Mouse (Mus musculus) adrenal gland (tissue): Measurements from ENCODE around the gene Oxnad1.
"Not testable (repeated sequence)": the region's sequence is repeated elsewhere in the genome, so short reads cannot be mapped to it uniquely, and the experiment has no call there.

ENCODE experiments used
- intact Hi-C: fragments of 180-260 bp; cut with DNase I; formaldehyde crosslinking; loops from one replicate; pipeline ENCODE4 v1.15.1; 2025

The Oxnad1 gene

DNA sequence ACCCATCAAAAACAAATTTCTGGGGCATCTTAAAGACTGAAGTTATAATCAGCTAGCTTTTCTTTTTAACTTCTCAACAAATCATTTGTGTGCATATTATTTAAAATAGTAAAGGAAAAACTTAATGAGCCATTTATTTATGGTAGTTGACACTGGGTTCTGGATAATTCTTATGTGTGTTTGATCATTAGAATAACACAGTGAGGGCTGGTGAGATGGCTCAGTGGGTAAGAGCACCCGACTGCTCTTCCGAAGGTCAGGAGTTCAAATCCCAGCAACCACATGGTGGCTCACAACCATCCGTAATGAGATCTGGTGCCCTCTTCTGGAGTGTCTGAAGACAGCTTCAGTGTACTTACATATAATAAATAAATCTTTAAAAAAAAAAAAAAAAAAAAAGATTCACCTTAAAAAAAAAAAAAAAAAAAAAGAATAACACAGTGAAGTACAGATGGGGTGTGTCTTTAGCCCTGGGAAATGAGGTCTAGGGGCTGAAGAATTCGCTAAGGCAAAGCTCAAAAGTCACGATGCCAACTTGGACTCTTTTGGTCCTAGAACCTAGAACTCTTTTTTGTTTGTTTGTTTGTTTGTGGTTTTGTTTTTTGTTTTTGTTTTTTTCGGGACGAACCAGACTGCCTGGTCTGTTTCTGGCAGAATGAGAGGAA is 2.5 kb downstream of the Oxnad1 start:
- intact Hi-C loops, result not testable (repeated sequence)

DNA sequence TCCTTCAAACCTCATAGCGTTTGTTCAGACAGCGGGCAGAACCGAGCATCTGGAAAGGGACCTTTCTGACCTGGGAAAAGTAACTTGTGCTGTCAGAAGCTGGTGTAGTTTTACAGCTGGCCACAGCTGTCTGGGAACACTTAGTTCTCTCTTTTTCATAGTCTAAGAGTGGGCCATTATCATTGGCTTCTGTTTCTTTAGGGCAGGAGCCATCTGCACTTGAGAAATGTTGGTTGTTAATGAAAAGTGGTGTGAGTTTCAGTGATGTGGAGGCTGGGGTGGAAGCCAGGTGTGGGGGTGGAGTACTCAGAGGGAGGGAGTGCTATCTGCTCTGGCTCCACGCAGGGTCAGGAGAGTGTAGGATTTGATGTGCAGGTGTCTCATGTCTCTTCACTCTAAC is 6.0 kb downstream of the Oxnad1 start:
- intact Hi-C loops, result no loop called here

DNA sequence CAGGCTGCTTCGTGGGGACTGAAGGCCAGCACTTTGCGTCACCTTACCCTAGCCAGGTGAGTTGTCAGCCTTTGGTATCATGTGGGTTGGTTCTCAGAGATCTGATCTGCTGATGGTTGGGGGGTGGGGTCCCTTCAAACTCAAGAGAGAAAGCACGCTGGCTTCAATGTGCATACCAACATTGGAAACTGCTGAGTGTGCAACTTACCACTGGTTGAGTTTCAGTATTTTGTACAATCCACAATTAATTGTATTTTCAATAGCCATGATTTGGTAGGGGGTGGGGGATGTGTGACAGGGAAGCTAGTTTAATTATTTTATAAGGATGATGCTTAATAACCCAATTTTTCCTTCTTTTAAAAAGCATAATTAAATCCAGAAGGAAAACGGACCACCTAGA is 6.5 kb downstream of the Oxnad1 start:
- intact Hi-C loops, result no loop called here

DNA sequence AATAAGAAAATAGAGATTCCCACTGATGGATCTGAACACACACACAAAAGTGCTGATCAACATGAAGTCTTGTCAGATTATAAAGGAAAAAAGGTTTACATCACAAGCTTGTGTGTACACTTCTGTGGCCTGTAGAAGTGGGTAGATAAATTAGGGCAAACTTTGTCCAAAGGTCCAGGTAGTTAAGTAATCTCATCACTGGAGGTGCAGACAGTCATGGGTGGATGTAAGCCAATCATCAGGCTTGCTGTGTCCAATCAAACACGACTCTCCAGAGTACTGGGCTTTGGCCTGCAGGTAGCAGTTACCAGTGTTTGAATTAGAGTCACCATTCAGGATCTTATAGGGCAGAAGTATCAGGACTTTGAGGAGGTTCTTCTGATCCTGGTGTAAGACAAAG is 7.8 kb downstream of the Oxnad1 start:
- intact Hi-C loops, result no loop called here

DNA sequence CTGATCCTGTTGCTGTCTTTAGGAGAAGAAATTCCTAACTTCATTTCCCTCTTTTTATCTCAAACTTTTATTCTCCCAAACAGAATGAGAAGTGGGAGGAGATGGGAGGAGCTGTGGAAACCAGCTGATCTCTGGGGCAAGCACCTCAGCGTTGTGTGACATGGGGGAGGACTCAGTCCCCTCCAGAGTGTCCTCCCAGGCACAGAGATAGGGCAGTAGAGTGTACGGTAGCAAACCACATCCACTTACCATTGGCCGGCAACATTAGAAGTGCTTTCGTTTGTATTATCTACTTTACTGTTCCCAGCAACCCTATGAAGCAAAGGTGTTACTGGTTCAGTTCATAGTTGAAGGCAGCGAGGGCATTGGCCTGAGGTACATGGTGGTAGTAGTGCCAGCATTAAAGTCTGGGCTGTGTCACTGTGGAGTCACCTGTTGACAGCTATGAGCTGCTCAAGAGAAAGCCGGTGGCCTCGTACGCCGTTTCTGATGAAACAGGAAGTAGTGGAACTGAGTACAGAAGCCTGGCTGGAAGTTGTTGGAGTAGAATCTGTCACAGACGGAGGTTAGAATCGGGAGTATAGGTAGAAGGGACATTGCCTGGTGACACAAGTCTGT is 8.4 kb downstream of the Oxnad1 start:
- intact Hi-C loops, result no loop called here

DNA sequence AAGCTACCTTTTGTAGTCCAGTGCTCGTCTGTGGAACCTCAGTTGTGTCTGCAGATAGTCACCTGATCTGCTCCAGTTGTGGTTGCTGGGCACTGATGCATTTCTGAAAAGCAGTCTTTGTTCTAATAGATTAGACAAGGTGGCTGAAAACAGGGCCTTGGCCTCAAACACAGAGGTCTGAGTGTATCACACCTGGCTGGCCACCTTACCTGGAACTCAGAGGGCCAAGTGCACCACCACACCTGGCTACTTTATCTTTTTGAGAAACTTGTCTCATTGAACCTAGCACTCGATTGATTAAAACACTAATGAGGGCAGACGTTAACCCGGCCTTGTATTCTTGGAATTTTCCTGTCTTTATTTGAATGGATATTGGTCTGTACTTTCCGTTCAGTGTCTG is 10.5 kb downstream of the Oxnad1 start:
- intact Hi-C loops, result no loop called here

DNA sequence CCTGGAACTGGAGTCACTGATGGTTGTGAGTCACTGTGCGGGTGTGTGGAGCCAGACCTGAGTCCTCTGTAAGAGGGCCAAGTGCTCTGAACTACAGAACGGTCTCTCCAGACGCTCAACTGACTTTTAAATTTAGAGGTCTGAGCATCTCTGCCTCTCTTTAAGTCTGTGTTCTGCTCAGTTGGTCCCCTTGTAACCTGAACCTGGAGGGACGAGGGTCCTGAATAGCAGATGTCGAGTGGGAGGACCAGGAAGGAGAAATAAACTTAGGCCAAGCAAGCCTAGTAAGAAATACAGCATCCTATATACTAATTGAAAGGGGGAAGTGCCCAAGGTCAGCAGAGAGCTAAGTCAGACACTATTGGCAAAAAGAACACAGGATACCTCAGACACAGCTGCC is 11.6 kb downstream of the Oxnad1 start:
- intact Hi-C loops, result no loop called here

DNA sequence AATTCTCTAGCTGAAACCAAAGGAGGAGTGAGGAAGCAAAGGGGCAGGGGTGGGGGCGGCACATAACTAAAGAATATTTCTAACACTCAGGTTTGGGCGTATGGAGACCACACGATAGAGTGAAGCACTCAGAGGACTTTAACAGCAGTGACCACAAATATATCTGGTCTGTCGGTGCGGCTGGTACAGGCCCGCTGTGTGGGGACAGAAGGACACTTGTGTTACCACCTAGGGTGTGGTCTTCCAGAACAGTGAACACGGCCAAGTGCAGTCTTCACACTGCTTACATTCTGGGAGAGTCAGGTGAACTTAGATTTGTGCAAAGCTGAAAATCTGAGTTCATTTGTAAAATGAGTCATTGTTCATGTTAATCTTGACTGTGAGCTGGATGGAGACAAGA is 12.5 kb downstream of the Oxnad1 start:
- intact Hi-C loops, result no loop called here

DNA sequence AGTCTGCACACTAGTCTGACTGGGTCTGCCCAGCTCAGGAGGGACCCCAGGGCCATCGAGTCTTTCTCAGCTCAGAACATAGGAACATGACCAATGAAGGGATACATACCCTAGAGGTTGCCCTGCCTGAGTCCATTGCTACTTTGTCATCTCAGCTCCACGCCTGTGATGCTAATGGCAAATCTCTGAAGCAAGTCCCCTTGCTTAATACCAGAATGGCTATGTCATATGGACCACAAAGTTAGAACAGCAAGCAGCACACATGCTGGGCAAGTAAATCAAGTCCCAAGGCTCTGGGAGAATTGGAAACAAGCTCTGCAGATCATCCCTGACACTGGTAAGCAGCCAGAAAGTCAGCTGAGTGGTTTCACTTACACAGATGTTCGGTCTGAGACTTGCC is 13.8 kb downstream of the Oxnad1 start:
- intact Hi-C loops, result no loop called here

DNA sequence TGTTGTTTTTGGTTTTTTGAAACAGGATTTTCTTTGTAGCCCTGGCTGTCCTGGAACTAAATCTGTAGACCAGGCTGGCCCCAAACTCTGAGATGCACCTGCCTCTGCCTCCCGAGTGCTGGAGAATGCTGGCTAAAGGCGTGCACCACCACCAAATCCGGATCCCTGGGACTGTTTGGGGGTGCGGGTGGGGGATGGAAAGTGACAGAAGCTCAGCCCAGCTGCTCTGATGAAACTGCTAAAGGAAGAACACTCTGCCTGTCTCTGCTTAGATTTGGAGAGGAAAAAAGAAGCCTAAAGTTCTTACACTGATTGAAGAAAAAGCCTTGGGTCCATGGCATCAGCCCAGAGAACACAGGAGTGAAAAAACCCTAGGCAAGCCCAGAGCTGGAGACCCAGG is 18.4 kb downstream of the Oxnad1 start:
- intact Hi-C loops, result no loop called here

DNA sequence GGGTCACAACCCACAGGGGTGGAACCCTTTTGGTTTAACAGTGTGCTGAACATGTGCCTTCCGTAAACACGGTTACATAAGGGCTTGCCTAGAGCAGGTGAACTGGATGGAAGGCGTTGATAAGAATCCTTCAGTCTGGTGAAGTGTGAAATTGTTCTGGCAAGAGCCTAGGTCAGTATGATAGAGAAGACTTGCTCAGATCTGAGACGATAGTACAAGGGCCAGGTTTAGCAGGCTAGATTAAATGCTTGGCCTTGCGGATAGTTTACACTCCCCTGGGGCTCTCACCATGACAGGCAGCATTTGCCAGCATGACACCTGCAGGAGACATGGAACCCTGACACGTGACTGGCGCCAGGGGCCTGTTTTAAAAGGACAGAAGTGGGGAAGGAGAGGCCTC is 20.5 kb downstream of the Oxnad1 start:
- intact Hi-C loops, result no loop called here

DNA sequence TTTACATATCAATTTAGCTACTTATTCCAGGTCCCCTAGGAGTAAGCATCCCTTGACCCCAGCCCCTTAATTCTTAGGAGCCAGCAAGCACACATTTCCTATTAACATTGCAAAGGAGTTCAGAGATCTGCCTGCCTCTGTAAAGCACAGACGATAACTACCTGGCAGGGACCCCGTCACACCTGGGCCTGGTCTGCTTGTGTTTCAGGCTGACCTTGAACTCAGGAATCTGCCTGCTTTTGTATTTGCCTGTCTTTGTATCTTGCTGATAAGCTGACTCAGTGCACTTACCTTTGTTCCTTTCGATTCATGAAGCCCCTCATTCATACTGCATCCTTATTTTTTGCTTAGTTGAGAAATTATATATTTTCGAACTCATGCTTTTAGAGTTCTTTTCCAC is 21.7 kb downstream of the Oxnad1 start:
- intact Hi-C loops, result no loop called here

DNA sequence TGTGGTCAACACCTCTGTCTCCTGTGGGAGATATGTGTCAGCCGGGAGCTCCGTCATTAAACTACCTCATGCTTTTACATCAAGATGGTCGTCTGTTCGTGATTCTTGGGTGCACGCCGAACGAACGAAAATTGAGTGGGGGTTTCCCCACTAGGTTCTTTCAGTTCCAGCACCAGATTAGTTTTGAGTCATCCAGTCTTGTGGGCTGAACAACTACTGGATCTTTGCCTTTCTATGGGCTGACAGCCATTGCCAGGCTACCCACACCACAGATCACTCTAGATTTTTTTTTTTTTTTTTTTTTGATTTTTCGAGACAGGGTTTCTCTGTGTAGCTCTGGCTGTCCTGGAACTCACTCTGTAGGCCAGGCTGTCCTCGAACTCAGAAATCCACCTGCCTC is 26.9 kb downstream of the Oxnad1 start:
- intact Hi-C loops, result not testable (repeated sequence)

DNA sequence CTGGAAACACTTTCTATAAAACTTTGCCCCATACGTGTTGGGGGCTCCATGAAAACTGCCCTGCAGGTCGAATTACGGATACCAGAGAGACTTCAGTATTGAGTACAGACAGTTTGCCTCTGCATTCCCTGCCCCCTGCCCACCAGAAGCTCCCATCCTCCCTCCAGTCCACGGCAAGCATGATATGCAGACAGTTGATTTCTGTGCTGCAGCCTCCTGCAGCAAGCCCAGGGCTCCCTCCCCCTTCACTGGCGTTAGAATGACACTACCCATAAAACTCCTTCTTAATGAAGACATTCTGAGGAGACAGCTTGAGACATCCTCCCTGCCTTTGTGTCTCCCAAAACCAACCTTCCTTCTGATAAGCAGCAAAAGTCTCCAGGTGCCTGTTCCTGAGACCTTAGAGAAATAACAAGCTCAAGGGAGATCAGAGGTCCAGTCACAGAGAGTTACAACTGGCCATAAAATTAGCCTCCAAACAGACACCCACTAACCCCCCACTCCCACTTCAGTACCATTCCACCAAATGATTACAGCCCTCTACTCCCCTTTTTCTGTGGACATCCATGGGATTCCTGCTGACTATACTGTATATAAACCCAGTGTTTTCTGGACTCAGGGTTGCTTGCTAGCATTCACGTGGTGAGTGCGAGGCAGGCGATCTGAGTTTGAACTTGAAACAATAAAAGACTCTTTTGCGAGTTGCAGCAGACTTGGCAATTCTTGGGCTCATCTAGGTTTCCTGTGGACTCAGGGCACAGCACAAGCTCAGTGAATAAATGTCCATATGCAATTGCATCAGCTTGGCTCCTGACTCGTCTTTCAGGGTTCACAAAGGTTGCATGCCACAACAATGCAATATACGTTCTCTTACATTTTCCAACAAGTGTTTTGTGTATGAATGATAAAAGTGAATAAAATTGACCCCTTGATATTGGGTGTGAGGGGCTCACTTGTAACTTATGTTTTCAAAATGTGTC is 36.1 kb downstream of the Oxnad1 start:
- intact Hi-C loops, result no loop called here

DNA sequence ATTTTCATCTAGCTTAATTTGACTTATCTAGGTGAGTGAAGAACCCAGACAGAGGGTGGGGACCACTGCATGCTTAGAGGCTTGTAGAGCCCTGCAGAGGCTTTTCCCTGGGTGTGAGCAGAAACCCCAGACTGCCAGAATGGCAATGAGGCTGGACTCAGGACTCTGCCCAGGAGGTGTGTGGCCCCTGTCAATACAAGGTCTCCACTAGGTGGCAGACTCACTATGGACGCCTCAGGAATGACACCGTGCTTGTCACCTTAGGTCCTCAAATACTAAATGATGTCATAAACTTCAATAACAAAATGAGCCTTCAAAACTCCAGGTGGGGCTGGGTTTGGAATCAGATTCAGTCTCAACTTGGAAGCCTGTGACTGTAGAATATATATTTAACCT is 36.7 kb downstream of the Oxnad1 start:
- intact Hi-C loops, result no loop called here

DNA sequence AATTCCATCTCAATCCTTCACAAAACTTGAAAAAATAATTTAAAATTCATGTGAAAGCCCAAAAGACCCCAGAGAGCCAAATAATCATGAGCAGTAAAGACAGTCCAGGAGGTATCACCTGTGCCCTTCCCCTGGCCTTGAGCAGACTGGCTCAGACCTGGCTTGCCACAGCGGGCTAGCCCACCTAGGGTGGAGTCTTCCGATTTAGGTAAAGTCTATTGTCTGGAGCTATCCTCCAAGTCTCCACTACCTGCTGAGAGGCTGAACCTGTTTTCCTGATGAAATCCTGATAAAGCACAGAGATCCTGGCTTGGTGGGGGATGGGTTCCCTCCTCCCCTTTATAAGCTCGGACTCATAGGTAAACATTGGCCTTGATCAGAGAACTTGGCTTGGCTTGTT is 39.1 kb downstream of the Oxnad1 start:
- intact Hi-C loops, result no loop called here

DNA sequence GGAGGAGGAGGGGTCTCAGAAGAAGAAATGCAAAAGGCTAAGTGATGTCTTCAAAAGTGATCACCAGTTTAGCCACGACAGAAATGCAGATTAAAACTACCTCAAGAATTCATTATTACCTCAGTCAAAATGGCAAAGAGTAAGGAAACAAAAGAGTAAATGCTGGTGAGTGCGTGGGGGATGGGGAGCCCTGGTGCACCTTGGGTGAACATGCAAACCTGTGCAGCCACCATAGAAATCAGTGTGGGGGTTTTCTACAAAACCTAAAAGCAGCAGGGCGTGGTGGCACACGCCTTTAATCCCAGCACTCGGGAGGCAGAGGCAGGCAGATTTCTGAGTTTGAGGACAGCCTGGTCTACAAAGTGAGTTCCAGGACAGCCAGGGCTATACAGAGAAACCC is 40.1 kb downstream of the Oxnad1 start:
- intact Hi-C loops, result not testable (repeated sequence)

DNA sequence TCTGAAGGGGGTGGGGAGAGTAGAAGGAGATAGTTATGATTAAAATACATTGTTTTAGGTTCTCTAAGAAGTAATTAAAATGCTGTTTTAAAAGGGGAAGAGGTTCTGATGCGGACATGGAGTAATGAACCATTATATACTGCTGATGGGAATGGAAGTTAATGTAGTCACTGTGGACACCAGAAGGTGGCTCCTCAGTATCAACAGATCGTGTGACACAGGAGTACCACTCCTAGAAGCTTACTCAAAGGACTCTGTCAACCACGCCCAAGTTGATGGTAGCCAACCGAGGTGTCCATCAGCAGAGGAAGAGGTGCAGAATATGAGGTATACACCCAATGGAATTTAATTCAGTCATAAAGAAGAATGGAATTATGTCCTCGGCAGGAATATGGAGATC is 43.2 kb downstream of the Oxnad1 start:
- intact Hi-C loops, result no loop called here

DNA sequence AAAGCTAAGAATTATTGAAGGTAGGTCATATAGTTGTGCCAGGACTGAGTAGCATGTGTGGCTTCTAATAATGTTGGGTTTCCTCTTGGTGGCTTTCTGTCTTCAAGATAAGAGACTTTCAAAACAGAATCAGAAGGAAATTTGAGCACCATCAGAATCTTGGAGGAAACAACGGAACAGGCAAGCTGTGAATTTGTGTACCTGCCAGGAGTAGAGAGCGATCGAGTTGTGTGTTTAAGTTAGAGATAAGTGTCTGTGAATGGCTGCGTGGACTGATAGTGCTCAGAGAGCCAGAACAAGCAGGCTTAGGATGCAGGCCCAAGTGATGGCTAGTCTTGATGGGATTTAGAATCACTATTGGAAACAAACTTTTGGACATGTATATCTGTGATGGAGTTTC is 46.7 kb downstream of the Oxnad1 start:
- intact Hi-C loops, result no loop called here

DNA sequence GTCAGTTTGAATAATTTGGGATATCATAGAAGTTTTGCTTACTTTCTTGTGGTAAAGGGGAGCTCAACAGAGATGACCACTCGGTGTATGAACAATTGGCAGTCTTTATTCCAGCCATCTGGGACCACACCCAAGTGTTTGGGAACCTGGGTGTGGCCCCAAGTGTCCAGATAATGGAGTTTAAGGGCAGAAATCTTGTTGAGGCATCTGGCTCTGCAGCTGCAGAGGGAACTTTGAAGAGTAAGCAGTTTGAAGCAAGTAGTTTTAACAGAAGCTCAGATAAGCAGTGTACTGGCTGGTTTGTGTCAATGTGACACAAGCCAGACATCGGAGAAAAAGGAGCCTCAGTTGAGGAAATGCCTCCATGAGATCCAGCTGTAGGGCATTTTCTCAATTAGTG is 49.1 kb downstream of the Oxnad1 start:
- intact Hi-C loops, result no loop called here

DNA sequence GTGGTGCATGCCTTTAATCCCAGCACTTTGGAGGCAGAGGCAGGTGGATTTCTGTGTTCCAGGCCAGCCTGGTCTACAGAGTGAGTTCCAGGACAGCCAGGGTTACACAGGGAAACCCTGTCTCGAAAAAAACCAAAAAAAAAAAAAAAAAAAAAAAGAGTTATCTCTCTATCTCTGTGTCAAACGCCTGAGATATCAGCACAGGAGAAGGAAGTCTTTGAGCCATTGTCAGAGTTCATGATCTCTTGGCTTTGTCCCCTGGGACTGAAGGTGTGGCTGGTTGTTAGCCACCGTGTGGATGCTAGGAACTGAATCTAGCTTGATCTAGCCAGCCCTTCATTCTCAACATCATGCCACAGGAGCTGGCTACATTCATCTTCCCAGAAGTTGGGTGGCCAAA is 51.3 kb downstream of the Oxnad1 start:
- intact Hi-C loops, result not testable (repeated sequence)

DNA sequence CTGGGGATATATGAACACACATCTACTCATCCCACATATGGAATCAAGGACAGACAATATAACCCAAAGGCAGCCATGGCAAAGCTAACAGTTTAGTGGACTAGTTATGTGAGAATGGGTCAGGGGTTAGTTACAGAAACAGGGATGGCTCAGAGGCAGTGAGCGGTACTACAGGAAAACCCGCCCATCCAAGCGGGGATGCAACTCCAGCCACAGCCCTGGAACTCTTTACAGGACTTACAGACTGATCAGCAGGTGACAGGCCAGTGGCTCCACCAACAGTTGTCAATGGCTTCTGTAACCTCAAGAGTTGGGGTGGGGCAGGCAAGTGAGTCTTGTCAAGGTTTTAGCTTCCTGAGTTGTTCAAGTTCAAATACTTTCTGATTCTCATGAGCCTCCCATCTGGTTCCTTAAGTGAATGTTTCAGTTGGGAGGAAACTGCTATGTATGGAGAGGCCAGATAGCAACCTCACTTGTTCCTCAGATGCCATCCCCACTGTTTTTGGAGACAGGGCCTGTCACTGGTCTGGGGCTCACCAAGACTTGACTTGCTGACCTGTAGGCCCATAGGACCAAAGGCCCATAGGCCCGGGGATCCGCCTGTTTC is 55.3 kb downstream of the Oxnad1 start:
- intact Hi-C loops, result no loop called here
